Comparison of ENCODE assay signal across 1 mouse cellular context in genomic region chr13:22033741-22034442, GRCm38 (mm10).
TF ChIP-seq lines count a peak whose summit lies in the region.

No protein-coding gene starts in this region.

TF ChIP-seq in CH12.LX, 34 proteins besides CTCF, POLR2A, EP300 and RAD21:
- TF ChIP-seq CHD2 (IDR thresholded peaks at IDR 0.05; ENCODE audit: low read length) (no peak), UBTF (IDR thresholded peaks at IDR 0.05; ENCODE audit: low read depth, low read length) (no peak), TCF12 (IDR thresholded peaks at IDR 0.05; ENCODE audit: low read depth, low read length) (no peak)
